In genomic region chr11:84032559-84032958, GRCm38 (mm10) we compare ENCODE assay signal across 7 mouse cellular contexts. TPM values are rescaled to one million over a fixed set of nuclear protein-coding genes. Genes with fewer than 3 reads are reported as not detected.
"Had no signal": no experiment of that assay in that cellular context is flagged by ENCODE, and none has a peak within 500 bp of the region (broad histone marks: within the 10 kb centered on the region; RNA-seq: fewer than 3 reads in every experiment).

No protein-coding gene starts in this region.

- ATAC-seq: midbrain, embryonic 15.5 days had no signal

- H3K9ac ChIP-seq: liver, embryonic 14.5 days; lung, embryonic 14.5 days; midbrain, embryonic 12.5 days; midbrain, embryonic 15.5 days; neural tube, embryonic 12.5 days had no signal

- H3K27me3 ChIP-seq: midbrain, embryonic 12.5 days; midbrain, embryonic 15.5 days; neural tube, embryonic 12.5 days had no signal

- H3K9me3 ChIP-seq: midbrain, embryonic 10.5 days; midbrain, embryonic 12.5 days; midbrain, embryonic 15.5 days; neural tube, embryonic 12.5 days had no signal

- H3K4me2 ChIP-seq: lung, embryonic 14.5 days; midbrain, embryonic 12.5 days; midbrain, embryonic 15.5 days; neural tube, embryonic 12.5 days had no signal

- H3K27ac ChIP-seq: liver, embryonic 14.5 days; midbrain, embryonic 10.5 days; midbrain, embryonic 12.5 days; midbrain, embryonic 15.5 days; neural tube, embryonic 12.5 days had no signal

- H3K4me3 ChIP-seq: midbrain, embryonic 10.5 days; midbrain, embryonic 12.5 days; midbrain, embryonic 15.5 days; neural tube, embryonic 12.5 days had no signal

- H3K4me1 ChIP-seq: midbrain, embryonic 10.5 days; midbrain, embryonic 12.5 days; midbrain, embryonic 15.5 days; neural tube, embryonic 12.5 days had no signal

RNA-seq across cellular contexts. Expression of gene Dusp14, which starts 36.5 kb away (rescaled TPM):
- total RNA-seq: megakaryocyte-erythroid progenitor cell, adult 5-6 weeks had no signal
